Mouse (Mus musculus) kidney, postnatal 4 days (tissue): ENCODE results near the gene Smyd3.
A peak's percentile ranks its signal among the peaks of the same experiment; 100 is the strongest.

ENCODE experiments used
- DNase-seq, 2 experiments: peaks; one replicate each; pipeline ENCODE4 v3.0.0; 2021; ENCODE audit warnings: mixed read lengths in 2 of 2

Gene Smyd3

DNA sequence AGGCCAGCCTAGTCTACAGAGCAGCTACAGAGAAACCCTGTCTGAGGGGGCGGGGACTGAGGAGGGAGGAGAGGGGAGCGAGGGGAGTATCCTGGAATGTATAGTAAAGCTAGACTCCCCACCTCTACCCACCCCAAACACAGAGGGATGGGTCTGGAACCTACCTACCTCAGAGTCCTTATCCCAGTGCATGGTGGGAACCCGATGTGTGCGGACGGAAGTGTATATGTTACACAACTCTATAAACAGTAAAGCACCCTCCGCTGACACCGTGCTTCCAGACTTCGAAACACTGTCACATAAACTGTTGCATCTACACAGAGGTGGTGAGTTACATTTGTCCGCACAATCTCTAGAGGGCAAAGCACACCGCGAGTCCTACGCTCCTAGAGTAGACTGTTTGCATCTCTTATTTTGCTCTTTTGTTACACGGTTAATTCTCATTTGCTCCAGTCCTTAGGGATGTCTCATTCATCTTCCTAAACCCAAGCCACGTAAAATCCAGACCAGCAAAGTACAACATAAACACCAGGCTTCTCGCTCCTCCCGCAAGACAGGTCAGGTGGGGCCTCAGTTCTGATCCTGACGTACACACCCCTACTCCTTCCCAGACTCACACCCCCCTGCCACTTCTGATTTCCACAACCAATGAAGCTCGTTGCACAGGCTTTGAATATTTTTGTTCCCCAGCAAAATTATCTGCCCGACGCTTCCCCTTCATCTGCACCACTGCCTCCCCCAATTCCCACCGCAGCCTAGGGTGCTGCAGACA lies 714 bp downstream of the Smyd3 start:
- DNase-seq, result peak; percentile 40 to 45

- DNase-seq, result no peak
These were observed 5.9 kb downstream of the Smyd3 start for GRCm38 (mm10) chr1:179511895-179512294.

DNA sequence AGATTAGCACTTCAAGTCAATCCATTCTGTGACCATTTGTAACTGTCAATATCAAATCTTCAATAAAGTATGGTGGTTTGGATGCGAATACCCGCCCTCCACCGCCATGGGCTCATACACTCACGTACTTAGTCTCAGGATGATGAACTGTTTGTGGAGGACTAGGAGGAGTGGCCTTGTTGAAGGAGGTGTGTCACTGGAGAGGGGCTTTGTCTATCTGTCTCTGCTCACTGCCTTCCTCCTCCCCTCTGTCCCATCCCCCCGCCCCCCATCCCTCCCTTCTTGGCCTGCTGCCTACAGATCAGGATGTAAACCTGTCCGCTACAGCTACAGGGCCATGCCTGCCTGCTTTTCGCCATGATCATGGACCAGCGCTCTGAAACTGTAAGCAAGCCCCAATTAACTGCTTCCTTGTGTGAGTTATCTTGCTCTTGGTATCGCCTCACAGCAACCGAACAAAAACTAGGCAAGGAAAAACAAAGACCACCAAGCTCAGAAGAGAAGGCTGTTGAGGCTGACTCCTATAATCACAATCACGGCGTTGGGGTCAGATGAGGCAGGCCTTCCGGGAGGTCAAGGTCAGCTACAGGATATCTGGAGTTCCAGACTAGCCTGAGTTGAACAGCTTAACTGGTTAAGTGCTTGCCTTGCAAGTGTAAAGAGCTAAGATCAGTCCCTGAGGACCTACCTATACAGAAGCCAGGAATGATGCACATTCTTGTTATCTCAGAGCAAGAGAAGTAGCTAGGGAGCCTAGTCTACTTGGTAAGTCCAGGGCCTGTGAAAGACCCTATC lies 7.1 kb downstream of the Smyd3 start:
- DNase-seq, result no peak

- DNase-seq, result peak; percentile 31 to 52
These were observed 11.1 kb downstream of the Smyd3 start for GRCm38 (mm10) chr1:179506530-179507315.

DNA sequence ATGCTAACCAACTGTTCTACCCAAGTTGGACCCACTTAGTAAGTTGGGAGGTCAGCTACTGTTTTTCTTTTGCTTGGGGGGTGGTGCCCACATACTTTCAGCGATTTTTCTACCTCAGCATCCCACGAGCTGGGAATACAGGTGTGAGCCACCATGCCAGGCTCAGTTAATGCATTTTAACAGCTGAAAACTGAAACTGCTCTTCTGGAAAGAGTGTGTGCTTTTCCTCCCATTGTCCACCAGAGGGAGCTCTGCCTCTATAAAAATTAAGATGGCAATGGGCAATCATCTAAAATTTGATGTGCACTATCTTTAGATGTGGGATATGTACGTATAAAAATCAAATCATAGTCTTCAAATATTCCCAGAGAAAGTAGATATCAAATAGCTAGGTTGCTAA lies 15.3 kb downstream of the Smyd3 start:
- no peak for DNase-seq

GRCm38 (mm10) chr1:179499257-179499656 lies 18.6 kb downstream of the Smyd3 start:
- no peak for DNase-seq

DNA sequence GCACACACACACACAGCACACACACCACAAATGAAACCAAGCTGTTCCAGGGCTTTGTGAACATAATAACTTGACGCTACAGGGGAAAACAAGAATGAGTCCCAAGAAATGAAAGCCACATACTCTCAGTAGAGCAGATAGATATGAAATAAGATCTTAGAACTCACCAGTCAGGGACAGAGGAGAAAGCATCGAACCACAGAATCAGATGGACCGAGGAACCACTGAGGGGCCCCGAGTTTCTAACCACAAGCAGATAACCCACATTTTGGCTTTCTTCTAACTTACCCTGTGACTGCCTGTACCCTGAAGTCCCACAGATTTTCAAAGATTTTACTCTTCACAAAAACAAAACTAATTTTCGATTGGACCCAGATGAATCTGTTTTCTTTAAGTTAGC lies 24.9 kb downstream of the Smyd3 start:
- DNase-seq, result no peak

GRCm38 (mm10) chr1:179488520-179488919 lies 29.3 kb downstream of the Smyd3 start:
- no peak for DNase-seq

- no peak for DNase-seq
These were observed 29.9 kb downstream of the Smyd3 start for GRCm38 (mm10) chr1:179487990-179488389.

GRCm38 (mm10) chr1:179487238-179487637 lies 30.6 kb downstream of the Smyd3 start:
- no peak for DNase-seq

DNA sequence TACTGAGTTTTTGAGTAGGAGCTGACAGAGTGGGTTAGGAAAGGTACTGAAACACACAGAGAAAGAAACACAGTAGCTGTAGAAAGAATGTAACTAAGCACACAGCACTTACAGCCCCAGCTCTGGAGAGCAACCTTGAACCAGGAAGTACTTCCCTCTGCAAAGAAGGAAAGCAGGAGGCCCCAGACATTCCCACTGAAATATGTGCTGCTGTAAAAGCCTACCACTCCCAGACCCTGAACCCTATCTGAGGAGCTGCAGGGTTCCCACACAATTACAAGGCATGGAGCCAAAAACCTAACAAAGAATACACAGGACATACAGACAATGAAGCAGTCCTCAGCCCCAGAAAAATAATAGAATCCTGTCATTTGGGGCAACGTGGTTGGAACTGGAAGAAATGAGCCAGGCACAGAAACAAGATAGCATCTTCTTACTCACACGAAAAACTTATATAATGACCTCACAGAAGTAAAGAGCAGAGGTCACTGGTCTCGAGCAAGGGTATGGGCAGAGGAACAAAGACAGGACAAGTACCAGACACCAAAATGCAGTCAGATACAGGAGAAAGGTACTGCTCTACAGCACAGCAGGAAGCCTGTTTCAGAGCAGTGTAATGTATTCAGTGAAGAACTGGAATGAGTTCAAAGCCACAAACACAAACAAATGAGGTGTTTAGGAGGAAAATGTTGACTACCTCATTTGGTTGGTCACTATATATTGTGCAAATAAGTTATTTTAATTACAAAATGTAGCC lies 31.9 kb downstream of the Smyd3 start:
- DNase-seq, result no peak

- DNase-seq, result no peak
These were observed 37.0 kb downstream of the Smyd3 start for GRCm38 (mm10) chr1:179480862-179481261.

DNA sequence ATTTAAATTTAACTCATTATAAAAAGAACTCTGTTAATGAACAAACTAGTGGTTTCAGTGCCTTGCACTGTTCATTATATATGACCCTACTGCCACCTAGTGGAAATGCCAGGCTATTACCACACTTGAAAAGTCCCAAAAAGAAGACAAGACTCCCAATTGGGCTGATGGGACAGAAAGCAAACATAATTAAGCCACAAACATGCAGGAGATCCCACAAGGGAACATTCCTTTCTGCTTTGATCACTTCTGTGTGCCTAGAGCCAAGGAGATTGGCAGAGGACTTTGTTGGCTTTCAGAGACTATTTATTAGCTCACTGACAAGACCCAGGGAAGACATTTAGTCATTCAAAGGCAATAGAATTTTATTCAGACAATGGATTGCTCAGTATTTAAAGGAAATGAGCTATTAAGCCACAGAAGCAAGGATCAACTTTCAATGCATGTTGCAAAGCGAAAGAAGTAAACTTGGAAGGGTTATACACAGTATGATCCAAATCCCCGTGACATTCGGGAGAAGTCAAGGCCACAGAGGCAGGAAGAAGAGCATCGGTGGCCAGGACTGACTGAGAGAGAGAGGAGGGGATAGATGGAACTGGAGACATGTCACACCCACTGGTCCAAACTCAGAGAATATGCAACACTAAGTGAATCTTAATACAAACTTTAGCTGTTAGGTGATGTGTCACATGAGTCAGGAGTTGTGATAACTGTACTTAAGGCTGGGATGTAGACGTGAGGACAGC lies 40.5 kb downstream of the Smyd3 start:
- peak; percentile 48 to 65 for DNase-seq

GRCm38 (mm10) chr1:179476461-179477156 lies 41.2 kb downstream of the Smyd3 start:
- DNase-seq, result peak; percentile 30 to 56

- no peak for DNase-seq
These were observed 43.1 kb downstream of the Smyd3 start for GRCm38 (mm10) chr1:179474776-179475175.

- DNase-seq, result no peak
These were observed 43.8 kb downstream of the Smyd3 start for GRCm38 (mm10) chr1:179473920-179474643.

DNA sequence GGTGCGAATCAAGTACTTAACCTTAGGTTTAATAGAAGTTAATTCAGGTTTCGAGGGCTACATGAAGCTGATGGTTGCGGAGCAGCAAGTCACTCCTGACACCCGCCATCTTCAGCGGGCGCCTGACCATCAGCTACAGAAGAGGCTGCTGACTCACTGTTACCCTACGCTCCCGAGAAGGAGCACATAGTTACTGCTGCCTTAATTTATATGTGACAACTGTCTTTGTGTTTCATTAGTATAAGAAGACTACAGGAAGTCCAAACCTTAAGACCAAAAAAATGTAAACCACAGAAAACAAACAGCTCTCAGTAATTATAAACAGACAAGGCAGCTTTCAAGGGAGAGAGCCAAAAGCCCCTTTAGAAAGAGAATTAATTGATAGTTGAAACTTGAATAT lies 49.9 kb downstream of the Smyd3 start:
- no peak for DNase-seq

GRCm38 (mm10) chr1:179462376-179462775 lies 55.5 kb downstream of the Smyd3 start:
- no peak for DNase-seq

- DNase-seq, result no peak
These were observed 56.6 kb downstream of the Smyd3 start for GRCm38 (mm10) chr1:179461019-179461814.

- DNase-seq, result no peak
These were observed 58.9 kb downstream of the Smyd3 start for GRCm38 (mm10) chr1:179458987-179459368.
